Mouse (Mus musculus) cerebellum, adult 9-10 months (tissue): ENCODE measurements around the gene Kirrel2.
"Not testable (repeated sequence)": the region's sequence is repeated elsewhere in the genome, so short reads cannot be mapped to it uniquely, and the experiment has no call there.

ENCODE experiments used
- DNase-seq: peaks from one replicate; pipeline ENCODE4 v3.0.0; 2022

Gene Kirrel2

DNA sequence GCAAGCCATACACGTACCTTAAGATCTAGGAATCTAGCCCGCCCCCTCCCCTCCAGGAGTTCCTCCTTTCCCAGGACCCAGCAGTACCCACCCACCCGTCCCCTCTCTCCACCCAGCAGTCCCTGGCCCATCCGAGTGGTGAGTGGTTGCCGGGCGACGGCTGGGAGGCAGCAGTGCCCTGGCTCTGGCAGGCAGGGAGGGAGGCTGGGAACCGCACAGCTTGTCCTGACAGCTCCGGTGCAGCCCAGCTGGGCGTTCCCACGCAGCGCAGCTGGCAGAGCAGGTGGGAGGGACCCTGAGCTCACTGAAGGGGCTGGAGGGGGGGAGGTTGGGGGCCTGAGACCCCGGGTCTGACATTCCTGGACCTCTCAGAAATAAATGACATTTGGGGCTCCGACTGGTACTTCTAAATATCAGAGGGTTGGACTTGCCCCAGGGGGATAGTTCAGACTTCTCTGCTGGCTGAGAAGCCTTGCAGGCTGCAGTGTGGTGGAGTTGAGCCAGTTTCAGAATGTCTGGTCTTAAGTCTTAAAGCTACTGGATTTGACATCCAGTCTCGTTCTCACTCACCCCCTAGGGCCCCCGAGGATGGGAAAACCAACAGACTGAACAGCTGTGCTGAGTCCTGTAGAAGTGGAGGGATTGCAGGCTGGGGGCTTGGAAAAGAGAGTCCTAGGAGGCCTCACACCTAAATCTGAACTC lies at the start of gene Kirrel2, which contains the start of gene Nphs1:
Kirrel2 (minus strand) TSS at position 62 of the 702 bp plus-strand sequence.
Nphs1 (plus strand) TSS at position 687 of the 702 bp plus-strand sequence.
- no peak for DNase-seq

DNA sequence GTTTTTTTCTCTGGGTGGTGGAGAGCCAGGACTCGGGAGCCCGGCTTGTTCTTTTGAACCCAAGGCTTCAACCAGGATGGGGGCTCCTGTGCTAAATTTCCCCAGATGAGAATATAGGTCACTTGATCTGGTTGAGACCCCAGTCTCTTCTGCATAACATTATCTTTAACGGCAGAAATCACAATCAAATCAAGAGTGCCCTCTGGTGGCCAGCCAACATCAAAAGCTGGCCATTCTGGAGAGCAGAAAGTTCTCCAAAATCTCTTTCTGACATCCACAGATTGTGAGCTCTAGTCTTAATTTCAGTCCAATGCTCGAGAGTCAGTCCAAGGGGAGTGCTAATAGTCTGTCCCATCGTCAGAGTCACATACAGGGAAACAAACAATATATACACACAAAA lies 43.7 kb upstream of the Kirrel2 start:
- not testable (repeated sequence) for DNase-seq

DNA sequence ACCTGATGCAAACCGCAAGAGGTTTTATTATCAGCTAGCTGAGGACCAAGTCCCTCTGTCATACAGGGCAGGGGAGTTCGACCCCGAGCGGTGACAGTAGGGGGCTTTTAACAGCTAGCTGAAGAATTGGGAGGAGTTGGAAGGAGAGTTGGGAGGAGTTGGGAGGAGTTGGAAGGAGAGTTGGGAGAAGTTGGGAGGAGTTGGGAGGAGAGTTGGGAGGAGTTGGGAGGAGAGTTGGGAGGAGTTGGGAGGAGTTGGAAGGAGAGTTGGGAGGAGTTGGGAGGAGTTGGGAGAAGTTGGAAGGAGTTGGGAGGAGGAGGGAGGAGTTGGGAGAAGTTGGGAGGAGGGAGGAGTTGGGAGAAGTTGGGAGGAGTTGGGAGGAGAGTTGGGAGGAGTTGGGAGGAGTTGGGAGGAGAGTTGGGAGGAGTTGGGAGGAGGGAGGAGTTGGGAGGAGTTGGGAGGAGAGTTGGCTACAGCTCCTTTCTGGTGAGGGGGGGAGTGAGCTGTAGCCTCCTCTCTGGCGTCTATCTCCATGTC lies 38.1 kb upstream of the Kirrel2 start:
- not testable (repeated sequence) for DNase-seq

DNA sequence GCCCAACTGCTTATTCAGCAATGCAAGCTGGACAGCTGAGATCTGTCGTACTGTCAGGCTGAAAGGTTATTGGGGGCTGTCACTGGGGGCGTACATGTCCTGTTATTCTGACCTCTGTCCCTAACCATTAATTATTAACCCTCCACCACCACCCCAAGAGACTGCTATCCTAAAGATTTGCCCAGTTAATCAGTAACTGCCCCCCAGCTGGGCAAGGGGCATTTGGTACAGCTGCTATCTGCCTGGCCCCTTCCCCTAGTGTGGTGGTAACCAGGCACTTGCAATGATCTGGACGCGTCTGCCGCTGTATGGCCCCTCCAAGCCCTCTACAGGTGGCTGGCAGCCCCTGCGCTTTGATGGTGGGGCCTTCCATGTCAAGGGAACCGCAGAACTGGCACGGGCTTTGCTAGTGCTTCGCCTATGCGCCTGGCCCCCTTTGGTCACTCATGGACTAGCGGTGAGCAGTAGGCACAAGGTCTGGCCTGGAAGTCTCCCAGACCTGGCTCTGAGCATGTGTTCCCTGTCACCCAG lies 36.0 kb upstream of the Kirrel2 start, which contains the start of gene Prodh2:
Prodh2 (plus strand) TSS at position 222 of the 531 bp plus-strand sequence.
- no peak for DNase-seq

DNA sequence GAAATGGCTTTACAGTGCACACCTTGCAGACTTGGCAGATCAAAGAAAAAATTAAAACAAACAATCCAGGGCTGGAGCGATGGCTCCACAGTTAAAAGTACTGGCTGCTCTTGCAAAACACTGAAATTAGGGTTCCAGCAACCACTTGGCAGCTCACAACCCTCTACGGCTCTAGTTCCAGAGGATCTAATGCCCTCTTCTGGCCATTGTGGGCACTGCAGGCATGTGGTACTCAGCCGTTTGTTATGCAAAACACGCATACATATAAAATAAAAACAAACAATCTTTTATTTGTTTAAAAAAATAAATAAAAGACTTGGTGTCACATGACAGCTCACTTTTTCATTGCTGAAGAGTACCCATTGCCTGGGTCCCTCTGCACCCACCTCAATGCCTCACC lies 35.3 kb upstream of the Kirrel2 start:
- peak; percentile 88 for DNase-seq

DNA sequence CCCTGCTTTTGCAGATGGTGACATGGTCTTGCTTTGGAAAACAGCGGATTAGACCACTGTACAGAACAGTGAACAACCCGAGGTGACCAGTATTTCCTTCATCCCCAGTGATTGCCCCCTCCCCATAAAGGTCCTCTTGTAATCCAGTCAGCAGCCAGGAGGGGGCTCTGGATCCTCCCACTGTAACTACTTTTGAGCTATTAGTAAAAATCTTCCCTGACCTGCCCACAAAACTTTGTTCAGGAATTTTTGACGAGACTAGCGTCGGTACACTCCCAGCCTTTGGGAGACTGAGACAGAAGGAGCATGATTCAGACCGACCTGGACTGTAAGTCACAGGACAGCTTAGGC lies 33.4 kb upstream of the Kirrel2 start:
- DNase-seq, result no peak

DNA sequence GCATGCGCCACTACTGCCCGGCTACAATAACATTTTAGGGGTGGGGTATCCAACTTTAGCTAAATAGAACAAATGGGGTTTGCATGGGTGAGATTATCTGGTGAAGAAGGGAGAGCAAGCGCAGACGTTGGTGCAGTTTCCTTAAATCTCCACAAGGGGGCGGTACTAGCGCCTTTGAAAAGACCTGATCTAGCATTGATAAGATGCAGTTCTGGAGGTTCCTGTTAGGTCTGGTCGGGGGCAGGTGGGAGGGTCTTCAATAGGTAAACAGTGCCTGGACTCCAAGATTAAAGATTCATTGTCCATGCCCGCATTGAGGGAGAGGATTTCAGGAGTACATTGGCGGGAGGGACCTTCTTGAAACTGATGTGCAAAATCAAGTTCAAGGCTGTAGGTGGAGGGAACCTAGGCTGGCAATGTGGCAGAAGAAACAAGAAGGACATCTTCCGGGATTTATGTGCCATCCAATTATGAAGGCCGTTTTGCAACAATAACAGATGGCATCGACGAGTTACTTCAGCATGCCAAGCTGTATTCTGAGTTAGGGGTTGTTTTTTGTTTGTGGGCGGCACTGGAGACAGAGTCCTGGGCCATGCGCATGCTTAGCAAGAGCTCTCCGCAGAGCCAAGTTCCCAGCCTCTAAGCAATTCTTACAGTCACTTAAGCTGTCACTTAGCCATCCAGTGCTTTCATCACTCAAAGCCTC lies 32.9 kb upstream of the Kirrel2 start:
- peak; percentile 65 for DNase-seq

DNA sequence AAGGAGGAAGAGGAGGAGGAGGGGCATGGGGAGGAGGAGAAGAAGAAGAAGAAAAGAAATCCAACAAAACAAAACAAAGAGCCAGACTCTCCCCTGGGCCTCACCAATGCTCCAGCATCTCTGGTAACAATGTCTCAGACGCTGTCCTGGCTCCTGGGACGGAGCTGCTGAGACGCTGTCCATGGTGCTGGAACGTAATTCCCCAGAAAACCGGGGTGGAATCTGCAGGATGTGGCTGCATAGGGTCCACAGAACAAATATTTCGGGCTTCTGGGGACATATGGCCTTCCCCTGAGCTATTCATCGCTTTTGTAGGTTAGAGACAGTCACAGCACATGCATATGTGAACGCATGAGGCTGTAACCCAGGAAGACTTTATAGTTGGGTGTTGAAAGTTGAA lies 26.8 kb upstream of the Kirrel2 start:
- DNase-seq, result no peak

DNA sequence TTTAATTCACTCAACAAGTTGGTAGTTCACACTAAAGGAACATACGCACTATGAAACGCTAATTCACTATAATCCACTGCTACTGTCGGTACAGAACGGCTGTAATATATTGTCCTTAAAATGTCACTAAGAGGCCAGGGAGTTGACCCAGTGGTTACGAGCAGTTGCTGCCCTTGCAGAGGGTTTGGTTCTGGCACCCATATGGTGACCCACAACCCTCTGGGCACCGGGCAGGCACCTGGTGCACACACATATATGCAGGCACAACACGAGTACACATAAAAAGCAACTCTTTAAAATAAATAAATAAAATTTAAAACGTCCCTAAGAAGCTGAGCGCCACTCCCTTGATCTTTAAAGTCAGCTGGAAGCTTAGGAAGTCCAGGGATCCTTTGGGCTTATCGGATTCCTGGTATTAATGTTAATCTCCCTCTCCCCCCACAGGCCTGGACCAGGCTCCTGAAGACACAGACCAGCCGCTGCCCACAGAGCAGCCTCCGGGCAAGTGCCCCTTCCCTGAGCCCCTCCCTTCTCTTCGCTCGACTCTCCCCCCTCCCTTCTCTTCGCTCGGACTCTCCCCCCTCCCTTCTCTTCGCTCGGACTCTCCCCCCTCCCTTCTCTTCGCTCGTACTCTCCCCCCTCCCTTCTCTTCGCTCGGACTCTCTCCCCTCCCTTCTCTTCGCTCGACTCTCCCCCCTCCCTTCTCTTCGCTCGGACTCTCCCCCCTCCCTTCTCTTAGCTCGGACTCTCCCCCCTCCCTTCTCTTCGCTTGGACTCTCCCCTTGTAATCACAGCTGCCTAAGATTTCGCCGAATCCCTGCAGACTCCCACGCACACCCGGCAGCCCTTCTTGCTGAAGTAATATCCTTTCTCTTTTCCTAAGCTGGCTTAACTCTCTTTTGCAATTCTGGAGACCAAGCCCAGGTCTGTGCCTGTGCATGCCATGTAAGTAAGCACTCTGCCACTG lies 20.2 kb upstream of the Kirrel2 start:
- no peak for DNase-seq

DNA sequence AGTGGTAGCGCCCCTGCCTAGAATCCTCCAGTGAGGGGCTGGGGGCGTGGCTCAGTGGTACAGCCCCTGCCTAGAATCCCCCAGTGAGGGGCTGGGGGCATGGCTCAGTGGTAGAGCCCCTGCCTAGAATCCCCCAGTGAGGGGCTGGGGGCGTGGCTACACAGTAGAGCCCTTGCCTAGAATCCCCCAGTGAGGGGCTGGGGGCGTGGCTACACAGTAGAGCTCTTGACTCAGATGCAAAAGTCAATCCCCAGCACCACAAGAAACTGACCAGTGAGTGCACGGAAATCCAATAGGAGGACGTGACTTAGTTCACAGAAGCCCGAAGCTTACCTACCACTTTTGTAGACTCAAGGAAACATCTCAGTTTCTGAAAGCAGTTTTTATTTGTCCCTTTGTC lies 18.6 kb upstream of the Kirrel2 start:
- not testable (repeated sequence) for DNase-seq

DNA sequence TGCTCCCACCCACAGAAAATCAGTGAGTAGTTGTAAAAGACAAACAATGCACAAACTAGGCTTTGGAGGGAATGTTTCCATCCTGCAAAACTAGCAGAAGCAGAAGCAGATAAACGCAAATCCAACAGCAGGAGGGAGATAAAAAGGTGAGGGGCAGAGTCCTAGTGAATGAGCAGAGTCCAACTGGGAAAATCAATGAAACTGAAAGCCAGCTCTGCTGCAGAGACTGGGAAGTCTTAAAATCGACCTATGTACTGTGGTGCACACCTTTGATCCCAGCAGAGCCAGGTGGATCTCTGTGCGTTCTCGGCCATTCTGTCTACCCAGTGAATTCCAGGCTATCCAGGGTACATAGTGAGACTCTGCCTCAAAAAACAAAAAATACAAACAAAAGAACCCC lies 17.5 kb upstream of the Kirrel2 start:
- DNase-seq, result no peak

DNA sequence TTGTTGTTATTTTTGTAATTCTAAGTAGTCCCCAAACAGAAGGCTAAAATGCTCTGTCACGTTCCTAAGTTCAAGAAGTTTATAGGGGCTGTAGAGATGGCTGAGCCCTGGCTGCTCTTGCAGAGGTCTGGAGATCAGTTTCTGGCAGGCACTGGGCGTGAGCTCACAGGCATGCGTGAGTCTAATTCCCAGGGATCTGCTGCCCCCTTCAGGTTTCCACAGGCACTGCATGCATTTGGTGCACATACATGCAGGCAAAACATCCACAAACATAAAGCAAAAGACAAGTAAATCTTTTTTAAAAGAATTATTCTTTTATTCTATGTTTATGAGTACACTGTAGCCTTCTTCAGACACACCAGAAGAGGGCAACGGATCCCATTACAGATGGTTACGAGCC lies 14.9 kb upstream of the Kirrel2 start:
- no peak for DNase-seq

DNA sequence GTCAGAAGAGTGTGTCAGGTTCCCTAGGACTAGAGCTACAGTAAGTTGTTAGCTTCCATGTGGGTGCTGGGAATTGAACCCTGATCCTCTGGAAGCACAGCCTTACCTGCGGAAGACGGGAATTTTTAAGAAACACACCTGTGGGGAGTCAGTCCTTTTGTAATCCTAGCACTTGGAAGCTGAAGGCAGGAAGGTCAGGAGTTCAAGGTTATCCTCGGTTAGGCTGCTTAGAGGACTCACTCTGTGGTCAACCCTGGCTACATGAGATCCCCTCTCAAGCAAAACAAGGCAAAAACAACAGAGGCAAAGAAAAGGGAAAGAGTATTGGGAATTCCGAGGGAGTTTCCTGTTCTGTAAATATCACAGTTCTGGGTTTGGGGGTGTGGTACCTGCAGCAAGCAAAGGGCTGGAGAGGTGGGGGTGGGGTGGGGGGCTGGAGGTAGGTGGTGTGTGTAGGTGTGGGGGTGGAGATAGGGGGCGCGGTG lies 7.4 kb upstream of the Kirrel2 start:
- DNase-seq, result no peak

DNA sequence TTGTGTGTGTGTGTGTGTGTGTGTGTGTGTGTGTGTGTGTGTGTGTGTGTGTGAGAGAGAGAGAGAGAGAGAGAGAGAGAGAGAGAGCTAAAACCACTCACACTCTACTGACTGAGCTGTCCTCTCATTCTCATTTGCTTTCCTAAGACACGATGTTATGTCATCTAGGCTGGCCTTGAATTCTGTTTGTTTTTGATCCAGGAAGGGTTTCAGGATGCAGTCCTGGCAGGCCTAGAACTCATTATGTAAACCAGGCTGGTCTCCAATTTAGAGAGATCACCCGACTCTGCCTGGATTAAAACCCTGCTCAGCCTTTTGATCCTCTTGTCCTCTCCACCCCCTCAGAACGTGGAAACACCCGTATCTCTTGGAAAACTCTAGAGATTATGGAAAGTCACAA lies 6.5 kb upstream of the Kirrel2 start:
- DNase-seq, result no peak

DNA sequence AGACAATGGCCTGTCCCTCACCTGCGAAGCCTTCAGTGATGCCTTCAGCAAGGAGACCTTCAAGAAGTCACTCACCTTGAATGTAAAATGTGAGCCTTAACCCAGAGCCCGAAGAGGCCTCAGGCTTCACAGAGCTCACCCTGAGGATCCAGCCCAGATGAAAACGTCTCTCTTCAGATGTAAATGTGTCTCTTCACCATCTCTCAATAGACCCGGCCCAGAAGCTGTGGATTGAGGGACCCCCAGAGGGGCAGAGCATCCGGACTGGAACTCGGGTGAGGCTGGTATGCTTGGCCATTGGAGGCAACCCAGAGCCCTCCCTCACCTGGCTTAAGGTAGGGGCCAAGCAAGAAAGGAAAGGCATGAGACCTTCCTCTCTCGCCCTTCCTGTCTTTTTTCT lies 6.1 kb upstream of the Kirrel2 start:
- no peak for DNase-seq

DNA sequence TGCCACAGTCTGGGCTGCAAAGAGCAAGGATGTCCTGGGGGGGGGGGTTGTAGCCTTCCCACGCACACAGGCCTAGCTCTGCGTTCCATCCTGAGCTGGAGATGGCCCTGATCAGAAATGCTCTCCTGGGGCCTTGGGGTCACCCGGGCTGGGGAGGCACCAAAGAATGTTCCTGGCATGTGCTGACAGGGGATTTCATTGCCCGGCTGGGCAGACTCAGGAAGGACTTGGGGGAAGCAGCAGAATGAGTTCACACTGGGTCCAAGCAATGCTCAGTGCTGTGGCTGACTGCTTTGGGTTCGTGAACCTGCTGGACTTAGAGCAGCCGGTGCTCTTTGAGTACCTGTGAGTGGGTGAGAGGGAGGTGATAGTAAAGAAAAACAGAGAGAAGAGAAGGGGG lies 2.0 kb upstream of the Kirrel2 start:
- DNase-seq, result no peak

DNA sequence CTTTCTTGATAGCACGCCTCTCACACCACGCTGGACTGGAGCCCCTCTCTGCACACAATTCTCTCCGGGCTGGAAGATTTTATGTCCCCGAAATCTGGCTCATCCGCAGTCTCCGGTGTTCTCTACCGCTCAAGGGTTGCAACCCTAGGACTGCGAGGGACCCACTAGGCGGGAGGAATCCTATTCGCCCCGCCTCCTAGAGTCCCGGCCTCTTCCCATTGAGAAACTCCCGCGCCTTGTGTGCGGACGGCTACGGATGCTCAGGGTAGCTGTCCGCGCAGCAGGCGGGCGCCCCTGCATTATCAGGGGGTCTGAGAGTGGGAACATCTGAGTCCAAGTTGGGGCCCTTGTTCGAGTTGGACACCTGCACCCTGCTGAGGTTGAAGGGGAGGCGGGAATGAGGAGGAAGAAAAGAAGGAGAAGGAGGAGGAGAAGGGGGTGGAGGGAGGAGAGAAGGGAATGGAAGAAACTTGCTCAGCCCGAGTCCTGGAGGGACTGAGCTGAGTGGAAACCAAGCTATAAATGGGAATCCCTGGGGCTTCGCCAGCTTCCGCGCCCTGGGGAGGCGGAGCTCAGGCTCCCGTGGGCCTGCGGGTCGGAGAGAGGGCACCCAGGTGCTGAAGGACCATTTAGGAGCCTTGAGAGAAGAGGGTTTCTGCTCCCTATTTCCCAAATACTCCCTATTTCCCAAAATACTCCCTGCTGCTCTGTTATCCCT lies 420 bp downstream of the Kirrel2 start:
- DNase-seq, result no peak

DNA sequence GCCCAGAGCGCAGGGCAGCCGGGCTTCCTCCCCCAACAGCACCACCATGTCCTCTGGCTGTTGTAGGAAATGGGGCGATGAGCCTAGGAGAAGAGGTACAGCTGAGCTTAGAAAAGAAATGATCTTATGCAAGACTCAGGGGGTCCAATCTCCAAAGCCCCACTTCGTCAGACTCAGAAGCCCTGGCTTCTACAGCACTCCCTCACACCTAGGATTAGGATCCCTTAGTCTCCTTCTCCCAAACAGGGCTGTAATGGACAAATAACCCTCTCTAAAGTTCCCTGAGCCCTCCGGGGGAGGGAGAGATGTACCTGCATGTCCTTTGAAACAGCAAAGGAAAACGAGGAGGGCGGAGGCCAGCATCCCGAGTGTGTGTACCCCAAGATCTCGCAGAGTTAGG lies 1.0 kb downstream of the Kirrel2 start:
- DNase-seq, result no peak

DNA sequence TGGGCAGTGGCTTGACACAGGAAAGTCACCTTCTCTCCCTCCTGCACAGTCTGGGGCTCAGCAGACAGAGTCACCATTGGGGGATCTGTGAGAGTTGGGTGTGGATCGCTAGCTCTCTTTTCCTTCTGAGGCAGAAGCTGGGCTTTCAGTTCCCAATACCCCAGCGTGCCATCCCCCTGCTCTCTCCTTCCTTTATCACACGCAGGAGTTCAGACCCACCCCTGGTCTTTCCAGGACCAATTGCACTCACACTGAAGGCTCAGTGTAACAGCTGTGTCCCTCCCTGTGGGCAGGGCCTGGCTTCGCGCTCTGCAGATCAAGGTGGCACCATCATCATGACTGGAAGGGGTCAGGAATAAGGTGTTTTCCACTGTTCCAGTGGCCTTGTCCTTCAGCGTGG lies 3.2 kb downstream of the Kirrel2 start:
- DNase-seq, result no peak

DNA sequence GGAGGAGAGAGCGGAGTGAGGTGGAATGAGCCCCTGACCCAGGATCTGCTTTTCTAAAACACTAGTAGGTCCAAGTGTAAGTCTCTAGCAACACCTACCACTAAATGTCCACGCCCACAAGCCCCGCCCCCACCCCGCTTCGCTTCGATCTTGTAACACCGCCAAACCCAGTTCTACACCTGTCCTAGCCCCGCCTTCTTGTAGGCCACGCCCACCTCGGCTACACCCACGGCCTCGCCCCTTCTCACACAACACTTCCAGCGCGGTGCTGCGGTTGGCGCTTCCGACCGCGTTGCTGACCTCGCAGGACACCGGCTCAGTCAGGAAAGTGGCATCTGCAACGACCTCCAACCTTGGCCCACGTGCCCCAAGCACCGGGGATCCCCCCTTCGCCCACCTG lies 3.7 kb downstream of the Kirrel2 start:
- no peak for DNase-seq

DNA sequence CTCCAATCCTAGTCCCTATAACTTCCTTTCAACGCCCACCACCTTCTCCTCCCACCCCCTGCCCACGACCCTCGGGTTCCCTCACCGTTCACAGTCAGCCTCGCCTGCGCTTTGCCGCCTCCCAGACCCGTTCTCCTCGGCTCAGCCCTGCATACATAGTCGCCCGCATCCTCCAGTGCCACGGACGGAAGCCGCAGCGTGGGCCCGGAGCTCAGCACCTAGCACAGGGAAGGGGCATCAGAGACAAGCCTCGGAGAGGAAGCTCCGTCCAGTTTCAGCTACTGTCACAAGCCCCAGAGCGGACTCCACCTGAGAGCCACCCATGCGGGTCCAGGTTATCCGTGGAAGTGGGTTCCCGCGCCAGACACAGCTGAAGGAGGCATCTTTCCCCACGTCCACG lies 4.2 kb downstream of the Kirrel2 start:
- no peak for DNase-seq

DNA sequence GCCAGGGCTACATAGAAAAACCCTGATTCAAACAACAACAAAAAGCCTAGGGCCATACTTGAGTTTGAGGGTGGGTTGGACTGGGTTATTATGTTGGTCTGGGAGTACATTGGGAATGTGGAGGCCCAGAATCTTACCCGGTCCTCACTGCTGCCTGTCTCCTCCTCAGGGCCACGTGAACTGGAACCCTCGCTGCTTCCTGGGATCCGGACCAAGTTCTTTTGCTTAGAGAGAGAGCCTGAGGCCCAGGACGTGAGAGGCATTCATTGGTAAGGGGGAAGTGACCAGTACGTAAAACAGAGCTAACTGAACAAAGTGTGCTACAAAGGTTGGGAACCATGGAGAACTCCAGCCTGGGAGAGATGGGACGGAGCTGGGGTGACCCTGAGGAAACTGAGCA lies 7.2 kb downstream of the Kirrel2 start:
- DNase-seq, result no peak
